Comparison of ENCODE assay signal across 7 mouse cellular contexts in the genomic region with DNA sequence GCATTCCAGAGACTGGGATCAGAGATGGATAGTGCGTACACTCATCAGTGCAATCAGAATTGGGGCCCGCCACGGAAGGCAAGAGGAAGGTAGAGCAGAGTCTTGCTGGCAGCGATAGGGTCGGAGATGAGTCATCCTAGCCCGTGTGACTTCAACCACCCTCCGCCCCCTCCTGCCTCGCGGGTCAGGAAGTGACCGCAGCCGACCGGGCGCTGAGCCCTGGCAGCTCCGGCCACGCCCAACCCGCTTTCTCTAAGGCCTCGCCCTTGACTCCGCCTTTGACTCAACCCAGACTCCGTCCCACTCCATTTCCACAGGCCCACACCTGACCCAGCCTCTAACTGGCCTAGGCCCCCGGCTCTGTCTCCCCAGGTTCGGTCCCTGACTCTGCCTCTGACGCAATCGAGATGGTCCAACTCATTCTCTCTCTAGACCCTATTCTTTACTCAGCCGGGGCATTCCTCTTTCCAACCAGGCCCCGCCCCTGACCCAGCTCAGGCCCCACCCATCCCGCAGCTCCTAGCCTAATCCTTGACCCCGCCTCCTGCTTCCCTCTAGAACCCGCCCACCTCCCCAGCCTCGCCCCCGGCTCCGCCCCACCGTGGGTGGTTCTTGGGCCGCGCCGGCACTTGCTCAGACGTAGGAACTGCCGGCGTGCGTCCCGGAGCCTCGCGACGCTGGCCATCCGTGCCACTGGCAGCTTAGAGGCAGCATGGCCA. TPM values are rescaled to one million over a fixed set of nuclear protein-coding genes. Genes with fewer than 3 reads are reported as not detected.
DNase-seq lines count a peak whose midpoint lies in the region; ATAC-seq lines count a peak whose summit lies in the region.

Gene Nt5dc3 (plus strand): TSS at position 608 of the 719 bp plus-strand sequence.

- no peaks in the 10 kb centered on the region for H3K36me3 ChIP-seq in embryonic facial prominence, embryonic 11.5 days (replicated peaks; ENCODE audit: control insufficient read depth, insufficient read depth, low read depth, low read length)
- H3K36me3 ChIP-seq in limb, embryonic 10.5 days: no peaks in the 10 kb centered on the region
- no peaks in the 10 kb centered on the region for H3K36me3 ChIP-seq in midbrain, embryonic 13.5 days

- WGBS in embryonic facial prominence, embryonic 11.5 days: 1% methylated on average over 32 of the region's 44 CpGs
- under 1% methylated on average over 44 of the region's 44 CpGs for WGBS in limb, embryonic 10.5 days
- under 1% methylated on average over 44 of the region's 44 CpGs for WGBS in midbrain, embryonic 13.5 days

- H3K4me1 ChIP-seq in embryonic facial prominence, embryonic 11.5 days (ENCODE audit: control insufficient read depth, insufficient read depth, low read length): no peaks in the 10 kb centered on the region
- peaks cover 48% of the 10 kb centered on the region for H3K4me1 ChIP-seq in limb, embryonic 10.5 days
- peaks cover 30% of the 10 kb centered on the region for H3K4me1 ChIP-seq in midbrain, embryonic 13.5 days (replicated peaks)

- H3K27me3 ChIP-seq in embryonic facial prominence, embryonic 11.5 days (ENCODE audit: control insufficient read depth, insufficient read depth, low read length): no peaks in the 10 kb centered on the region
- peaks cover 22% of the 10 kb centered on the region for H3K27me3 ChIP-seq in limb, embryonic 10.5 days (ENCODE audit: low read depth, poor library complexity, severe bottlenecking)
- peaks cover 11% of the 10 kb centered on the region; the same call in 1 of the 2 replicates for H3K27me3 ChIP-seq in midbrain, embryonic 13.5 days

- H3K4me2 ChIP-seq in embryonic facial prominence, embryonic 11.5 days (ENCODE audit: low read depth, low read length): peak within 1 kb of the TSS; percentile 99
- peak within 1 kb of the TSS; percentile 85 for H3K4me2 ChIP-seq in midbrain, embryonic 13.5 days (replicated peaks)

- H3K9me3 ChIP-seq in embryonic facial prominence, embryonic 11.5 days (replicated peaks; ENCODE audit: control insufficient read depth, low read length): no peaks in the 10 kb centered on the region
- no peaks in the 10 kb centered on the region for H3K9me3 ChIP-seq in limb, embryonic 10.5 days (replicated peaks)
- no peaks in the 10 kb centered on the region for H3K9me3 ChIP-seq in midbrain, embryonic 13.5 days

- H3K9ac ChIP-seq in embryonic facial prominence, embryonic 11.5 days (replicated peaks; ENCODE audit: low read length): peak within 1 kb of the TSS; percentile 67
- H3K9ac ChIP-seq in midbrain, embryonic 13.5 days (replicated peaks): peak within 1 kb of the TSS; percentile 73

- peak within 1 kb of the TSS; percentile 61 for H3K4me3 ChIP-seq in embryonic facial prominence, embryonic 11.5 days (ENCODE audit: low read depth, low read length)
- peak within 1 kb of the TSS; percentile 76 for H3K4me3 ChIP-seq in limb, embryonic 10.5 days
- H3K4me3 ChIP-seq in midbrain, embryonic 13.5 days (replicated peaks): peak within 1 kb of the TSS; percentile 62

- peak; percentile 99 for DNase-seq in adrenal gland, postnatal 14 days
- DNase-seq in embryonic facial prominence, embryonic 11.5 days (ENCODE audit: low spot score): peak; percentile 96
- peak; percentile 98 for DNase-seq in kidney, adult 11 months
- DNase-seq in limb, embryonic 10.5 days (ENCODE audit: low spot score): peak; percentile 95
- peak; percentile 97 for DNase-seq in spleen, adult 12 weeks (ENCODE audit: low spot score)

- peak; percentile 93 for ATAC-seq in embryonic facial prominence, embryonic 11.5 days (replicated peaks; ENCODE audit: insufficient number of reproducible peaks, low FRiP score, low TSS enrichment, low read depth)
- peak; percentile 84 for ATAC-seq in granulocyte monocyte progenitor cell, adult 5-6 weeks (replicated peaks; ENCODE audit: poor library complexity, severe bottlenecking)
- peak; percentile 94 for ATAC-seq in midbrain, embryonic 13.5 days

- no peak within 1 kb of the TSS for H3K27ac ChIP-seq in embryonic facial prominence, embryonic 11.5 days (replicated peaks; ENCODE audit: low read depth, low read length)
- peak within 1 kb of the TSS; percentile 84 for H3K27ac ChIP-seq in limb, embryonic 10.5 days
- H3K27ac ChIP-seq in midbrain, embryonic 13.5 days: peak within 1 kb of the TSS; percentile 57

RNA-seq across cellular contexts. Expression of gene Nt5dc3, which starts in this region (rescaled TPM):
- total RNA-seq in adrenal gland, postnatal 14 days (2021): 23.2 and 25.1 TPM in 2 replicates
- polyA plus RNA-seq in embryonic facial prominence, embryonic 11.5 days (2014; fragmentation: Nextera tagmentation; extraction: Ambion mirVana): 1.1 and 1.6 TPM in 2 replicates
- 3.6 and 7.4 TPM in 2 replicates for total RNA-seq in granulocyte monocyte progenitor cell, adult 5-6 weeks (2014; fragmentation: Nextera tagmentation)
- 2.7 and 2.8 TPM in 2 replicates for total RNA-seq in granulocyte monocyte progenitor cell, adult 5-6 weeks (2017)
- polyA plus RNA-seq in limb, embryonic 10.5 days (2016; fragmentation: Nextera tagmentation; extraction: Ambion mirVana): 0.53 and 0.55 TPM in 2 replicates
- 5.9 and 6.5 TPM in 2 replicates for polyA plus RNA-seq in midbrain, embryonic 13.5 days (2015; fragmentation: Nextera tagmentation; extraction: Ambion mirVana)

Comparison
In these comparisons a context has a peak if more than half of its experiments do, and no peak if none do; other contexts are left out.
1. Peak in DNase-seq, H3K4me3 ChIP-seq and H3K27ac ChIP-seq in limb, embryonic 10.5 days; RNA of the gene not detected or under 1 TPM.